Mouse (Mus musculus) midbrain, embryonic 15.5 days (tissue): ENCODE results near the gene Rfx8. TPM values are rescaled to one million over a fixed set of nuclear protein-coding genes. Genes with fewer than 3 reads are reported as not detected.

Experiments
- ATAC-seq: fragments of 200-750 bp; cut with Nextera tagmentation; replicated peaks from 2 replicates; pipeline ENCODE4 v1.8.0; 2017; ENCODE audit warnings: moderate TSS enrichment
- H3K27ac ChIP-seq: fragments of 300-500 bp; sonication (generic); 2 replicates; pipeline ENCODE4 v1.5.1; 2015; ENCODE audit warnings: mild to moderate bottlenecking, inconsistent platforms
- H3K27me3 ChIP-seq: fragments of 300-500 bp; sonication (generic); replicated peaks from 2 replicates; pipeline ENCODE4 v1.6.1; 2015; ENCODE audit warnings: inconsistent platforms
- H3K36me3 ChIP-seq: fragments of 300-500 bp; sonication (generic); replicated peaks from 2 replicates; pipeline ENCODE4 v1.6.1; 2015; ENCODE audit warnings: inconsistent platforms
- H3K4me1 ChIP-seq: fragments of 300-500 bp; sonication (generic); 2 replicates; pipeline ENCODE4 v1.6.1; 2015; ENCODE audit warnings: inconsistent platforms
- H3K4me2 ChIP-seq: fragments of 300-500 bp; sonication (generic); 2 replicates; pipeline ENCODE4 v1.6.1; 2015; ENCODE audit warnings: inconsistent platforms, mild to moderate bottlenecking, moderate library complexity
- H3K4me3 ChIP-seq: fragments of 300-500 bp; sonication (generic); 2 replicates; pipeline ENCODE4 v1.5.1; 2015; ENCODE audit warnings: mild to moderate bottlenecking, inconsistent platforms
- H3K9ac ChIP-seq: fragments of 300-500 bp; sonication (generic); 2 replicates; pipeline ENCODE4 v1.6.1; 2015; ENCODE audit warnings: mild to moderate bottlenecking, inconsistent platforms
- H3K9me3 ChIP-seq: fragments of 300-500 bp; sonication (generic); 2 replicates; pipeline ENCODE4 v1.6.1; 2016; ENCODE audit warnings: inconsistent platforms
- WGBS: fragments of 180-500 bp; shearing (Covaris S2); methylation state at CpG from one replicate; pipeline ENCODE4 v1.1.7; 2015; ENCODE audit warnings: mixed read lengths; 5-methylcytosine and 5-hydroxymethylcytosine counted together
- polyA plus RNA-seq: library from polyadenylated mRNA; unstranded; fragments of >200 nt; fragmentation: Nextera tagmentation; extraction: Ambion mirVana; gene quantifications from 2 replicates; pipeline ENCODE4 v1.2.1, GENCODE M21; 2015

Gene Rfx8
- polyA plus RNA-seq, result 0.31 and 0.32 TPM in 2 replicates

DNA sequence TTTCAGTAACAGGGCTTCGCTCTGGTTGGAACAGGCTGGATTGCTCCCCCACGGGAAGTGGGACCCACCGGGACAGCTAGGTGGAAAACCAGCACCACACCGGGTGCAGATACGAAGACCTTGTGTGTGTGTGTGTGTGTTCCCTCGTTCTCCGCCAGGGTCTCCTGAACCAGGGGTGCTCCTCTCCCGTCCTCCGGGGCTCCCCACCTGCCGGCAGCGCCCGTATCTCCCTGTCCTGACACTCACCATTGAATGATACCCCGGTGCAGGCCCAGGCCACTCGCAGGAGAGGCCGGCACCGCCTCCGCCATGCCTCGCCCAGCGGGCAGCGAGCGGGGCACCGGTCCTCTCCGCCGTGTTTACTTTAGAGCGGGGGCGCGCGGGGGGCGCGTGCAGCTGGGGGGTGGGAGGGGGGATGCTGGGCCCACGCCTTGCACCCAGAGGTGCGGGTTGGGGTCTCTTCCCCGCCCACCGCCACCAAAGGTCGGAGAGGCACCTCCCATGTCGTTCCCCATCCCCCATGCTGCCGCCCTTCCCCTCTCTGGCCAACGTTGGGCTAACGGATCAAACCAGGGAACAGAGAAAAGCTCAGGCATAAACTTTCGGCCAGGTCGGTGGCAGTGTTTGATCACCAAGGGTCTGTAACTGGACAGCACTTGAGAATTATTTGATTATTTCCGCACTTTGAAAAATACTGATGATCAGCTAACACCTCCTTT is at the start of gene Rfx8:
Gene Rfx8 (minus strand): TSS at position 366 of the 719 bp plus-strand sequence.
- under 1% methylated on average over 41 of the region's 42 CpGs for WGBS
- H3K27ac ChIP-seq, result no peak within 1 kb of the TSS
- peak within 1 kb of the TSS; percentile 95 for H3K4me2 ChIP-seq
- no peaks in the 10 kb centered on the region for H3K27me3 ChIP-seq
- H3K9me3 ChIP-seq, result no peaks in the 10 kb centered on the region
- H3K36me3 ChIP-seq, result no peaks in the 10 kb centered on the region
- H3K9ac ChIP-seq, result peak within 1 kb of the TSS; percentile 68
- ATAC-seq, result peak; percentile 89
- peaks cover 12% of the 10 kb centered on the region for H3K4me1 ChIP-seq
- H3K4me3 ChIP-seq, result peak within 1 kb of the TSS; percentile 51

DNA sequence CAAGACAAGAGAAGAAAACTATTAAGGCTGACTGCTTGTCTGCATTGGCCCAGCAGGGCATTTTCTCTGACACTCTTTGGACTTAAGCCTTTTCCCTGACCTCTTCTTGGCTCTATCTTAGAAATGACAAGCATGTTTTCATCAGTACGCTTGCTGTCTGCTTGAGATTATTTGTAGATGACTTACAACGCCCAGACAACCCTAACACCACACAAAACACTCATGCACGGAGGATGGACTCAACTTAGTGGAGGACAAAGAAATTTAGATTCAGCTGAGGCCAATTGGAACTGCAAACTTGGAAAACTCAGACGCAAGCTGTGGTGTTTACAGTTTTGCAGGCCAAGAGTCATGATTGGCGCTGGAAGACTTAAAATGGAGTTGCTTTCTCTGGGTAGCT is 49.6 kb upstream of the Rfx8 start:
- Histone ChIP-seq H3K27me3 (no peaks in the 10 kb centered on the region), H3K4me1 (no peaks in the 10 kb centered on the region), H3K36me3 (no peaks in the 10 kb centered on the region), H3K9me3 (no peaks in the 10 kb centered on the region), H3K4me3 (no peak overlapping the region), H3K9ac (no peak overlapping the region), H3K4me2 (no peak overlapping the region), H3K27ac (no peak overlapping the region)
- ATAC-seq, result no peak
- WGBS, result 74% methylated on average over 5 of the region's 5 CpGs

DNA sequence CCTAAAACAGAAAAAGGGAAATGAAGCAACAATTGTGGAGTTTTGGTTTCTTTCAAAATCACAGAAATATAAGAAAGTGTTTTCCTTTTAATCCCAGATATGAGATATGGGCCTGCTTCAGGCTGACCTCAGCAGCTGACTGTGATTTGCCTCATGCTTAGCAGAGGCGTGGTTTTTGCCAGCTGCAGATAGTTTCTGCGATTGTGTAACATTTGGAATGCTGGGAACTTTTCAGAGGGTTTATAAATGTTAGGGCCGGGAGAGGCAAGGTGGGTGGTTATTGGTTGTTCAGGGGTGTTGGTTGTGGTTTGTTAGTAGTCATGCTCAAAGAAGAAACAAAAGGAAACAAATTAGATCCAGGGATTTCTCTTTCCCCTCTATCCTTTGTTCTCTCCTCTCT is 47.2 kb upstream of the Rfx8 start:
- no peaks in the 10 kb centered on the region for H3K4me1 ChIP-seq
- no peak overlapping the region for H3K27ac ChIP-seq
- H3K4me2 ChIP-seq, result no peak overlapping the region
- H3K9me3 ChIP-seq, result no peaks in the 10 kb centered on the region
- ATAC-seq, result no peak
- H3K9ac ChIP-seq, result no peak overlapping the region
- 89% methylated on average over 3 of the region's 3 CpGs for WGBS
- no peaks in the 10 kb centered on the region for H3K36me3 ChIP-seq
- no peaks in the 10 kb centered on the region for H3K27me3 ChIP-seq
- H3K4me3 ChIP-seq, result no peak overlapping the region

DNA sequence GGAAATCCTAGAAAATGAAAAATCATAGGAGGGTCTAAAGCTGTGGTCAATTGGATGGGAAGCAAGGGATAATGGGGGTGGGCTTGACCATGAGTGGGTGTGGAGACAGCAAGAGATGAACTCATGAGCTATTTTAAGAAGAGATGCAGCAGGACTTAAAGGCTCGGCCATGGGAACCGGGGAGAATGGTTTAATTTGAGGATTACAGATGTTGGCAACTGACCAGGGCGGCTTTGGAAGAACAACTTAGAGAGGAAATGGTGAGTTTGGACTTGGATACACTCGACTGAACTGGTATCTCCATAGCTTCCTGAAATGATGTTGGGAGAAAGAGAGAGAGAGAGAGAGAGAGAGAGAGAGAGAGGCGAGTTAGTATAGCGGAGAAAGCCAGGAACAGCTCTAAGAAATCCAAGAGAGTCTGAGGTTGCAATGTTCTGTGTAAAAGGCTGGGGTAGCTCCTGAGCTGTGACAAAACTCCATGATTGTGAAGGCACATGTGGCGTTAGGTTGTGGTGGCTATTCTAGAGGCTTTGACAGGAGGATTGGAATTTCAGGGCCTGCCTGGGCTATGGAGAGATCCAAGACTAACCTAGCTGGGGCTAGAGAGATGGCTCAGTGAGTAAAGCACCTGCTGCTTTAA is 45.2 kb upstream of the Rfx8 start:
- H3K9ac ChIP-seq, result no peak overlapping the region
- 80% methylated on average over 7 of the region's 7 CpGs for WGBS
- no peak overlapping the region for H3K27ac ChIP-seq
- no peaks in the 10 kb centered on the region for H3K27me3 ChIP-seq
- peaks cover 13% of the 10 kb centered on the region for H3K4me1 ChIP-seq
- H3K4me3 ChIP-seq, result no peak overlapping the region
- no peak for ATAC-seq
- H3K9me3 ChIP-seq, result no peaks in the 10 kb centered on the region
- no peak overlapping the region for H3K4me2 ChIP-seq
- no peaks in the 10 kb centered on the region for H3K36me3 ChIP-seq

DNA sequence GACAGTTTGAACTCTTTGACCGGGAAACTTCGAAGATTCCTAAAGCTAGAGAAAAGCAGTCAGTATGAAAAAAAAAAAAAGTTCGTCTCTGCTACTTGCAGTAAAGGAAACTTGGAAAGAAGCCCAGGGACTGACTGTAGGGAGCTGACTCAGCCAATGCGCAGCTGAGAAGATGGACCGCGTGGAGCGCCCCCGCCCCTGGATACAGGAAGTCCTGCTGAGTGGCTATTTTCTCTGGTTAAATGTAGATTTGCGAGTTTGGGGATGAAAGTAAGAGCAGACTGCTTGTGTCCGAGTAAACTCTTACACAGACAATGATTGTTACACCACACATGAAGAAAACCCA is 41.2 kb upstream of the Rfx8 start:
- Histone ChIP-seq H3K27me3 (no peaks in the 10 kb centered on the region), H3K27ac (peak overlapping the region; percentile 58), H3K9me3 (no peaks in the 10 kb centered on the region), H3K9ac (no peak overlapping the region), H3K4me1 (peaks cover 13% of the 10 kb centered on the region), H3K4me2 (peak overlapping the region; percentile 24; the same call in 1 of the 2 replicates), H3K36me3 (no peaks in the 10 kb centered on the region), H3K4me3 (no peak overlapping the region)
- 0 out of 2 replicates have a peak, but pooled peaks have one; percentile 60 for ATAC-seq
- WGBS, result 7% methylated on average over 10 of the region's 10 CpGs

DNA sequence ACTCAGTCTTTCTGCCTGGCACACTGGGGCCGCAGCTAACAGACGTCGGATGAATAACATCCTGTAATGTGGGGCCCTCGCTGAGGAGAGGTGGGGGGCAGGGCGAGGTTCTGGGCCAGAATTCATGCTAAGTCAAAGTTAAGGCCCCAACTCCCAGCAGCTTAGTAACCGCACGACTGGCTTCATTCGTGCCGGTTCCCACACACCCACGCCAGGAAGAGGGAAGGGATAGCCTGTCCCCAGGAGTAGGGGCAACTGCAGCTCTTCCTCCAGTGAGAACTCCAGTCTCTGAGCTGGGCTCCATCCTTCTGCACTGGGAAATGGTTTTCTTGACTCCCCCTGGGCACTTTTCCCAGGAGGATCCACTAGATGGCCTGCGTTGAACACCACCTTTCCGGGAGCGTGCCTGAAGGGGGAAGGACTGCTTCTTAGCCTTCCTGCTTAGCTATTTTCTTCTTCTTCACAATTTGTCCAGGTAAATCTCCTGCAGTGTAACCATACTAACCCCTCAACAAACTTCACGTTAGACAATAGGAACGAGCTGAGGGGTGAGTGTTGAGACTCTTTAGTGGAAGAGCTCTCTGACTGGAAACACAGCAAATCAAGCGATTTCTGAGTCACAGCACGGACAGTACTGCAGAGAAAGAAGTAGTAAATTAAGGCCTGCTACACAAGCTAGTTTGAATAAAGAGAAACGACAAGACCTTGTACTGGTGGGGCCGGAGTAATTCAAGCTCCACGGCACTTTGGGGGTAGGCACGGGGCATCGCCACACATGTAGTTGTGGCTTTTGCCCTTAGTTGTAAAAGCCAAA is 40.6 kb upstream of the Rfx8 start:
- Histone ChIP-seq H3K27ac (peak overlapping the region; percentile 58), H3K4me1 (peaks cover 13% of the 10 kb centered on the region), H3K4me2 (peak overlapping the region; percentile 24; the same call in 1 of the 2 replicates), H3K9me3 (no peaks in the 10 kb centered on the region), H3K4me3 (no peak overlapping the region), H3K27me3 (no peaks in the 10 kb centered on the region), H3K36me3 (no peaks in the 10 kb centered on the region), H3K9ac (no peak overlapping the region)
- 7% methylated on average over 22 of the region's 22 CpGs for WGBS
- ATAC-seq, result peak; percentile 70

DNA sequence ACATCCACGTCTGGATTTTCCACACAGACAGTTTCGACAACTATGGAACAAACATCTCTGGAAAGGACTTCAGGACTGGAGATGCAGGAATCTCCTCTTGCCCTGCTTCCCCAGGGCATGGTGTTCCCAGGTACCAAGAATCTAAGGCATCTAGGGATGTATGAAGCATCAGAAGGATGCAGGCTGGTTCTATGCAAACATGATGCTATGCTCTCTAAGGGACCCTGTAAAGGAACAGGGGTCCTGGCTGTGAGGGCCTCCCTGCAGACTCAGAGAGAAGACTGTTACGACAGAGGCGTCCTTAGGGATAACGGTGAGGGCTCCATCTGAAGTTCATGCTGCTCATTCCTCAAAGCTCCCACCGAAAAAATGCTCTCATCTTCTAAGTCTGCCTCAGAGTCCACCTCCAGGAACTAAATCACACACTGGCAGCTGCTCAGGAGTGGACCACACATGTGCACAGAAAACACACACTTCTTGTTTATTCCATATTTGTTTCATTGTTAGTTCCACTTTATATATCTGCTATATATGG is 39.5 kb upstream of the Rfx8 start:
- Histone ChIP-seq H3K9me3 (no peaks in the 10 kb centered on the region), H3K36me3 (no peaks in the 10 kb centered on the region), H3K4me1 (peaks cover 13% of the 10 kb centered on the region), H3K27ac (no peak overlapping the region), H3K4me2 (no peak overlapping the region), H3K4me3 (no peak overlapping the region), H3K27me3 (no peaks in the 10 kb centered on the region), H3K9ac (no peak overlapping the region)
- WGBS, result 75% methylated on average over 6 of the region's 6 CpGs
- ATAC-seq, result no peak

DNA sequence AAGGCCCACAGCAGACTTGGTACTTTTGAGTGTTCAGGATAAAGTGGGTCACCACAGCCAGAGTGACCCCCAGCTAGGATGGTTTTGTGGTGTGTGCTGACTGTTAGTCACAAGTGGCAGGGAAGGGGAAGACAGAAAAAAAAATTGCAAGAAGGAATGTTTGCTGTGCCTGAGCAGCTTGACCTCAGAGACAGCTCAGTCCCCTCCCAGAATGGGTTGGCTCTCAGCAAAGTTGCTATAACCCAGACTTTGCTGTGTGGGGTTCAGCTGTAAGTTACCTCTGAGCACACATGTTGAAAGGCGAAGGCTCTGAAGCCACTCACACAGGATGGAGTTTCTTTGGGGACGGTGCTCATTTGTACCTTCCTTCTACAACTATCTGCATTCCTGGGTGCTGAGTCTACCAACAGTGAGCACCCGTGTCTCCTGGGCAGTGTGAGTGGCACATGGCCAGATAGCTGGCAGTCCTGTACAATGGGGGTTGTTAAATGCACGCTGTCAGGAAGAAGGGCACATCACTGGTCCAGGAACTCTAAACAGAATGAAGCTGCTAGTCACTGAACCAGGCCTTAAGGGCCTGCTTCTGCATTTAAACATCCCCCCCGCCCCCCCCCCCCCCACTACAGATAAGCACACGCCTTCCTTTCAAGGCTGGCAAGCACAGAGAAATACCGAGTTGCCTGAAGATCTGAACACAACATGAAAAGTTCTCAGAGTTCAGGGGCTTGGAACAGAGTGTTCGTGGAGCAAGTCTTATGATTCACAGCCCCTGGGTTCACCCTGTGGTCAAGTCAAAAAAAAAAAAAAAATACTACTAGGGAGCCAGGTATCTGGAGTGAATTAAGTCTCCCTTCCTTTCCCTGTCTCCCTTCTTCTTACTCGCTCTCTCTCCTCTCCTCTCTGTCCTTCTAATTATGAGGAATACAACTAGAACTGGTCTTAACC is 38.7 kb upstream of the Rfx8 start:
- no peak overlapping the region for H3K4me2 ChIP-seq
- H3K9ac ChIP-seq, result no peak overlapping the region
- no peaks in the 10 kb centered on the region for H3K27me3 ChIP-seq
- no peak overlapping the region for H3K27ac ChIP-seq
- H3K9me3 ChIP-seq, result no peaks in the 10 kb centered on the region
- WGBS, result 56% methylated on average over 9 of the region's 9 CpGs
- H3K4me3 ChIP-seq, result no peak overlapping the region
- ATAC-seq, result no peak
- no peaks in the 10 kb centered on the region for H3K36me3 ChIP-seq
- H3K4me1 ChIP-seq, result peaks cover 13% of the 10 kb centered on the region

DNA sequence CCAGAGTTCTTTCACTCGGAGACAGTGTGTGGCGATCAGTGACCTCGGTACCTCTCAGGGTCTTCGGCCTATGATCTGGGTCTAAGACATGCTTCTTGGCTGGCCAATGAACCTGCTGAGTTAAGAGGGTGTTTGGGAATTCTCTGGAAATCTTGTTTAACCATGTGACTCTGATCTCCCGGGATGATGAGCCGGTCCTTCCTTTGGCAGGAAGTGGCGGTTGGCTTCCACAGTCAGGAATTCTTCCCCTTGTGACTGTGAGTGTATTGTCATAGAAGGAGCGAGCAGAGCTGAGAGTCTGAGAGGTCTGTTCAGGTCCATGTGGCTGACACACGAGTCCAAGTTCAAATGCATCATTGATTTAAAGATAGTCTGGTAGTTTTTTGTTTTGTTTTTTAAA is 37.4 kb upstream of the Rfx8 start:
- peaks cover 13% of the 10 kb centered on the region for H3K4me1 ChIP-seq
- no peaks in the 10 kb centered on the region for H3K36me3 ChIP-seq
- no peak overlapping the region for H3K4me3 ChIP-seq
- H3K4me2 ChIP-seq, result no peak overlapping the region
- H3K27ac ChIP-seq, result no peak overlapping the region
- H3K9me3 ChIP-seq, result no peaks in the 10 kb centered on the region
- H3K9ac ChIP-seq, result no peak overlapping the region
- ATAC-seq, result no peak
- 80% methylated on average over 9 of the region's 9 CpGs for WGBS
- H3K27me3 ChIP-seq, result no peaks in the 10 kb centered on the region

DNA sequence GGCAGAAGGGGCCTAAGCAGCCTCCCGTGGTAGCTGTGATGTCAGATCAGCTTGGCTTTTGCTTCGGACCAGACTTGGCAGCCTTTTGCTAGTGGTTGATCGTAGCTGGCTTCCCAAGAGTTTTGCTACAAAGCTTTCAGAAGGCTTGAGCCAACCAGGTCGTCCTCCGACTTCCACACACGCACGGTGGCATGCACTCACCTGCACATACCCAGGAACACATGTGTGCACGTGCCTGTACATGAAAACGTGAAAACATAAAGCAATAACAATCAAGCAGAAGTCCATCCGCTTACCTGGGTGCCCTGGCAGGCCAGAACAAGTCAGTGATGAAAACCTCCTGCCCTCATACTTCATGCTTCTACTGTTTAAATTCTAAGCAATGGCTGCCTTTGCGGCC is 36.2 kb upstream of the Rfx8 start:
- Histone ChIP-seq H3K27me3 (no peaks in the 10 kb centered on the region), H3K4me3 (no peak overlapping the region), H3K9me3 (no peaks in the 10 kb centered on the region), H3K9ac (no peak overlapping the region), H3K27ac (no peak overlapping the region), H3K4me1 (peaks cover 10% of the 10 kb centered on the region), H3K36me3 (no peaks in the 10 kb centered on the region), H3K4me2 (no peak overlapping the region)
- WGBS, result 87% methylated on average over 11 of the region's 11 CpGs
- ATAC-seq, result no peak

DNA sequence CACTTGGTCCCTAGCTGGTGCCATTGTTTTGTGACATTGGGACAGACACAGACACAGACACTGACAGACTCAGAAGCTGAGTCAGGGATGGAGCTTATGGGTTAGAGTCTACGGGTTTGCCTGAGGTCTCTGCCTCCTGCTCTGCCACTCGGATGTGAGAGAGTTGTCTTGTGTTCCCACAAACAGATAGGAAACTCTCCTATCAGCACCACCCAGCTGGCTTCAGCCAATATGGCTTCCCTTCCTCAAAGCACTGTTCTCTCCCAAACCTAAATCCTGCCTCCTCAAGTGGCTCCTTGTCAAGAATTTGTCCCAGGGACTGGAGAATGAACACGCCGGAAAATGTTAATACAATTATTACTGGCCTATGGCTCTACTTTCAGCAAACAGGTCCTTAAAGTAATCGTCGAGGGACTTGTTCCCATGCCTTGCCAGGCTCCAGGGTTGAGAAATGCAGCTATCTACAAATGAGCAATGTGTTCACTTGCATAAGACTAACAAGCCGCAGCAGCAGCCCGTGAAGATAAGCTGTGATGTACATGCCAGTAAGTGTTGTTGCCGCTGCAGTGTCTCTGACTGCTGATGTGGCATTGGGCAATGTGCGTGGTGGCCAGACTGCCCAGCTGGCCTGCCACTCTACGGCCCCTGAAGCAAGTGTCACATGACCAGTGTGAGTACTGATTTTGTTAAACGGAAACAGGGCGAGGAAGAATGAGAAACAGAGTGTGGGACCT is 33.6 kb upstream of the Rfx8 start:
- Histone ChIP-seq H3K9ac (no peak overlapping the region), H3K36me3 (no peaks in the 10 kb centered on the region)
- ATAC-seq, result no peak

More for the DNA sequence above, 33.6 kb upstream of the Rfx8 start:
- no peaks in the 10 kb centered on the region for H3K4me1 ChIP-seq
- 77% methylated on average over 13 of the region's 13 CpGs for WGBS
- no peaks in the 10 kb centered on the region for H3K9me3 ChIP-seq
- H3K27me3 ChIP-seq, result no peaks in the 10 kb centered on the region
- H3K4me3 ChIP-seq, result no peak overlapping the region
- H3K27ac ChIP-seq, result no peak overlapping the region
- H3K4me2 ChIP-seq, result no peak overlapping the region
